Mouse (Mus musculus): ENCODE measurements around the gene Nhsl1. TPM values are rescaled to one million over a fixed set of nuclear protein-coding genes. Genes with fewer than 3 reads are reported as not detected.
A peak's percentile ranks its signal among the peaks of the same experiment; 100 is the strongest.
"Not testable (repeated sequence)": the region's sequence is repeated elsewhere in the genome, so short reads cannot be mapped to it uniquely, and the experiment has no call there.

Gene Nhsl1
- polyA plus RNA-seq, 1 experiment = 0.20 TPM

- TF ChIP-seq POLR2A (IDR thresholded peaks at IDR 0.05; ENCODE audit: borderline replicate concordance, low read depth, low read length) (no peak), CTCF (IDR thresholded peaks at IDR 0.05; ENCODE audit: low read depth, low read length) (peak; percentile 28; the same call in 1 of the 2 replicates)
- peaks cover 6% of the 10 kb centered on the region for H3K4me1 ChIP-seq (ENCODE audit: control insufficient read depth, insufficient read depth, low read length)
- no peak overlapping the region for H3K27ac ChIP-seq (ENCODE audit: insufficient read depth, low read depth, low read length)
- no peak overlapping the region for H3K4me3 ChIP-seq (ENCODE audit: insufficient read depth, low read length)
These were observed 110.7 kb downstream of the Nhsl1 start for GRCm38 (mm10) chr10:18429533-18429932.

- Histone ChIP-seq H3K27ac (ENCODE audit: insufficient read depth, low read depth, low read length) (no peak overlapping the region), H3K4me3 (ENCODE audit: insufficient read depth, low read length) (no peak overlapping the region), H3K4me1 (ENCODE audit: control insufficient read depth, insufficient read depth, low read length) (peaks cover 6% of the 10 kb centered on the region)
- no peak for TF ChIP-seq CTCF (IDR thresholded peaks at IDR 0.05; ENCODE audit: low read depth, low read length)
- TF ChIP-seq POLR2A (IDR thresholded peaks at IDR 0.05; ENCODE audit: borderline replicate concordance, low read depth, low read length) = no peak
These were observed 111.4 kb downstream of the Nhsl1 start for GRCm38 (mm10) chr10:18430141-18430540.

GRCm38 (mm10) chr10:18430973-18431372 is 112.2 kb downstream of the Nhsl1 start:
- Histone ChIP-seq H3K27ac (ENCODE audit: insufficient read depth, low read depth, low read length) (no peak overlapping the region), H3K4me3 (ENCODE audit: insufficient read depth, low read length) (peak overlapping the region; percentile 51), H3K4me1 (ENCODE audit: control insufficient read depth, insufficient read depth, low read length) (peaks cover 6% of the 10 kb centered on the region)
- no peak for TF ChIP-seq POLR2A (IDR thresholded peaks at IDR 0.05; ENCODE audit: borderline replicate concordance, low read depth, low read length)
- TF ChIP-seq CTCF (IDR thresholded peaks at IDR 0.05; ENCODE audit: low read depth, low read length) = no peak; the same call in 1 of the 2 replicates

- no peak overlapping the region for H3K4me3 ChIP-seq (ENCODE audit: insufficient read depth, low read length)
- no peak for TF ChIP-seq CTCF (IDR thresholded peaks at IDR 0.05; ENCODE audit: low read depth, low read length)
- no peak for TF ChIP-seq POLR2A (IDR thresholded peaks at IDR 0.05; ENCODE audit: borderline replicate concordance, low read depth, low read length)
- no peak overlapping the region for H3K27ac ChIP-seq (ENCODE audit: insufficient read depth, low read depth, low read length)
- peaks cover 6% of the 10 kb centered on the region for H3K4me1 ChIP-seq (ENCODE audit: control insufficient read depth, insufficient read depth, low read length)
These were observed 112.8 kb downstream of the Nhsl1 start for GRCm38 (mm10) chr10:18431546-18431945.

GRCm38 (mm10) chr10:18435454-18435853 is 116.7 kb downstream of the Nhsl1 start:
- H3K27ac ChIP-seq (ENCODE audit: insufficient read depth, low read depth, low read length) = no peak overlapping the region
- no peak for TF ChIP-seq POLR2A (IDR thresholded peaks at IDR 0.05; ENCODE audit: borderline replicate concordance, low read depth, low read length)
- TF ChIP-seq CTCF (IDR thresholded peaks at IDR 0.05; ENCODE audit: low read depth, low read length) = no peak
- no peaks in the 10 kb centered on the region for H3K4me1 ChIP-seq (ENCODE audit: control insufficient read depth, insufficient read depth, low read length)
- no peak overlapping the region for H3K4me3 ChIP-seq (ENCODE audit: insufficient read depth, low read length)

- no peak for TF ChIP-seq CTCF (IDR thresholded peaks at IDR 0.05; ENCODE audit: low read depth, low read length)
- no peak for TF ChIP-seq POLR2A (IDR thresholded peaks at IDR 0.05; ENCODE audit: borderline replicate concordance, low read depth, low read length)
- H3K4me1 ChIP-seq (ENCODE audit: control insufficient read depth, insufficient read depth, low read length) = no peaks in the 10 kb centered on the region
- no peak overlapping the region for H3K27ac ChIP-seq (ENCODE audit: insufficient read depth, low read depth, low read length)
These were observed 117.2 kb downstream of the Nhsl1 start for GRCm38 (mm10) chr10:18435938-18436337.

GRCm38 (mm10) chr10:18437584-18437983 is 118.8 kb downstream of the Nhsl1 start:
- H3K27ac ChIP-seq (ENCODE audit: insufficient read depth, low read depth, low read length) = no peak overlapping the region
- TF ChIP-seq CTCF (IDR thresholded peaks at IDR 0.05; ENCODE audit: low read depth, low read length) (no peak), POLR2A (IDR thresholded peaks at IDR 0.05; ENCODE audit: borderline replicate concordance, low read depth, low read length) (no peak)
- H3K4me1 ChIP-seq (ENCODE audit: control insufficient read depth, insufficient read depth, low read length) = no peaks in the 10 kb centered on the region
- no peak overlapping the region for H3K4me3 ChIP-seq (ENCODE audit: insufficient read depth, low read length)

More at GRCm38 (mm10) chr10:18435938-18436337, 117.2 kb downstream of the Nhsl1 start:
- H3K4me3 ChIP-seq (ENCODE audit: insufficient read depth, low read length) = no peak overlapping the region

DNA sequence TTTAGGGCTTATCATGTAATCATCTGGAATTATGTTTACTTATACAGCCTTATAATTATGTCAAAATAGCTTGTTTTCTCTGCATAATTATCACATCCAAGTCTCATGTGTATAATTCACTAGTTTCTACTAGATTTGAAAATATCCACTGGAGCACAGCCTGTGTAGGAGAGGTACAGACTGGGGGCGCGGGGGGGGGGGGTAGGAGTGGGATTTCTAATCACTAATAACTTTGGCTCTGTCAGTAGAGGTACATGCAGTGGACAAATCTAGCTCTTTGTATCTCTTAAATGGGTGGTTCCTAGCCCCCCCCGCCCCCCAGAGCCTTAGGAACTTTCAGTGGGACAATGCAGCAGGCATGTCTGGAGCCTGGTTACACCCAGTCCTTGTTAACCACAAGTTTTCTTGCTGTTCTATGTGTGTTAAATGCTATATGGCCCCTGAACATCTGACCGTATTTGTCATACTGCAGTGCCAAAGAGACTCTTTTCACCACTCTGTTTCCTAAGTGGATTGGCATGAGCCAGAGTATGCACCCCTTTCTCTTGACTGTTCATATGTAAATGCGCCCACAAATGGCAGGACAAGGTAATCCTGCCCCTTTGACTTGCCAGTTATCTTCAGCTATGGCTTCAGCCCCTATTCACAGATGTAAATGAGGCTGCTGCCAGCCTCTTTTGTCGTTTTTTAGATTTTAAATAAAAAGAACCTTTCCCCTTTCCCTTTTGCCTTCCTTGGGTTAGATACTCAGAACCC is 127.0 kb downstream of the Nhsl1 start:
- TF ChIP-seq CTCF (IDR thresholded peaks at IDR 0.05; ENCODE audit: low read depth, low read length) = no peak
- TF ChIP-seq POLR2A (IDR thresholded peaks at IDR 0.05; ENCODE audit: borderline replicate concordance, low read depth, low read length) = no peak

GRCm38 (mm10) chr10:18446359-18446820 is 127.6 kb downstream of the Nhsl1 start:
- no peaks in the 10 kb centered on the region for H3K4me1 ChIP-seq (ENCODE audit: control insufficient read depth, insufficient read depth, low read length)
- H3K4me3 ChIP-seq (ENCODE audit: insufficient read depth, low read length) = no peak overlapping the region
- TF ChIP-seq CTCF (IDR thresholded peaks at IDR 0.05; ENCODE audit: low read depth, low read length) (no peak), POLR2A (IDR thresholded peaks at IDR 0.05; ENCODE audit: borderline replicate concordance, low read depth, low read length) (no peak)
- H3K27ac ChIP-seq (ENCODE audit: insufficient read depth, low read depth, low read length) = no peak overlapping the region

More for the DNA sequence above, 127.0 kb downstream of the Nhsl1 start:
- H3K4me3 ChIP-seq (ENCODE audit: insufficient read depth, low read length) = no peak overlapping the region
- H3K4me1 ChIP-seq (ENCODE audit: control insufficient read depth, insufficient read depth, low read length) = no peaks in the 10 kb centered on the region
- no peak overlapping the region for H3K27ac ChIP-seq (ENCODE audit: insufficient read depth, low read depth, low read length)

DNA sequence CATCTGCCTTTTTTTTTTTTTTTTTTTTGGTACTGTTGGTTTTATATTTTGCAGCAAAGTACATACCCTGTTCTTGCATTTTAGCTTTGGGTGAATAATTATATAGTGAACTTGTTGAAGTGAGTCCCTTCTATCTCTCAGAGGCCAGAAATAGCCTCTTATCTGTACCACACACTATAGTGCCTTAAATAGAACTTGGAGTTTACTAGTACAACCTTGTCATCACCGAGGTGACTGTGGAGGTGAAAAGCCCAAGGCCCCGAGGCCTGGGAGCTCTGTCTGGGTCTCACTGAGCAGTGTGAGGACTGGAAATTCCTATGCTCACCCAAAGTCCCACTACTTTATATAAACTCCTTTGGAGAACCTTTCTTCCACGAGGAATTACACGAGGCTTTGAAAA is 128.5 kb downstream of the Nhsl1 start:
- H3K27ac ChIP-seq (ENCODE audit: insufficient read depth, low read depth, low read length) = no peak overlapping the region
- H3K4me3 ChIP-seq (ENCODE audit: insufficient read depth, low read length) = no peak overlapping the region
- TF ChIP-seq POLR2A (IDR thresholded peaks at IDR 0.05; ENCODE audit: borderline replicate concordance, low read depth, low read length) (no peak), CTCF (IDR thresholded peaks at IDR 0.05; ENCODE audit: low read depth, low read length) (no peak)
- H3K4me1 ChIP-seq (ENCODE audit: control insufficient read depth, insufficient read depth, low read length) = no peaks in the 10 kb centered on the region

DNA sequence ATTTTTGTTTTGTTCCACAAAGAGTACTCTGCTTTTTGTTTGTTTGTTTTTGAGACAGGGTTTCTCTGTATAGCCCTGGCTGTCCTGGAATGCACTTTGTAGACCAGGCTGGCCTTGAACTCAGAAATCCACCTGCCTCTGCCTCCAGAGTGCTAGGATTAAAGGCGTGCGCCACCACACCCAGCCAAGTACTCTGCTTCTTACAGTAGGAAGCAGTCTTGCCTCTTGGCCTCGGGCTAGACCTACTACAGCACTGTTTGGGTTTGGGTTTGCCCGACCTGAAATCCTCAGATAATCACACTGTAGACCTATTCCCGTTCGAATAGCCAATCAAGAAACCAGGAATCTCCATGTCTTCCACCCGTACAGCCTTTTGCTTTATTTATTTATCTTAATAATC is 130.1 kb downstream of the Nhsl1 start:
- not testable (repeated sequence) for H3K27ac ChIP-seq (ENCODE audit: insufficient read depth, low read depth, low read length); H3K4me3 ChIP-seq (ENCODE audit: insufficient read depth, low read length)

More for the DNA sequence above, 130.1 kb downstream of the Nhsl1 start:
- H3K4me1 ChIP-seq (ENCODE audit: control insufficient read depth, insufficient read depth, low read length) = not testable (repeated sequence)
